Mouse (Mus musculus): ENCODE measurements around the gene Trib2. TPM values are rescaled to one million over a fixed set of nuclear protein-coding genes. Genes with fewer than 3 reads are reported as not detected.

The Trib2 gene
- total and polyA plus RNA-seq, 2 experiments from 2014 or later, result 95.2 to 150 TPM

DNA sequence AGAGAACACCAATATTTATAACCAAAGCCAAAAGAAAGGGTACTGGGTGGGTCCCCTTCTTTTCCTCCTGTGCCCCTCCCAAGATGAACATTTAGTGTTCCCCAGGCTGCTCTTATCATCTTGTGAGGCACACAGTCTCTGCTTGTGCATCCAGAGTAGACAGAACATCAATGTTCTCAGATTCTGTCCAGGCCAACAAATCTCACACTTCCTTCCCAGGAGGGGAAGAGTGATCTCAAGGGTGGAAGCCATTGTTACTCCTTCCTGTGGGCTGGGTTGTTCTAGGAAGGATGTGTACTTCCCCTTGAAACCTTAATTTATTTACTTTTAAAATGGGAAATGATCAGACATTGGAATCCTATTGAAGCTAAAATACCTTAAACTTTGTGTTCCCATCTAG, 39.7 kb downstream of the Trib2 start:
- Histone ChIP-seq H3K27ac (no peak overlapping the region), H3K4me3 (ENCODE audit: low read length) (no peak overlapping the region), H3K4me2 (ENCODE audit: low read depth, low read length) (no peak overlapping the region), H3K36me3 (ENCODE audit: insufficient read depth, low read length) (no peaks in the 10 kb centered on the region), H3K27me3 (ENCODE audit: insufficient read depth, low read length) (no peaks in the 10 kb centered on the region), H3K4me1 (ENCODE audit: insufficient read depth, low read length) (no peaks in the 10 kb centered on the region), H3K9ac (replicated peaks; ENCODE audit: low read length) (no peak overlapping the region), H3K9me3 (ENCODE audit: low read length) (no peaks in the 10 kb centered on the region)
- DNase-seq (ENCODE audit: low spot score) (no peak), ATAC-seq (no peak)
- no peak for TF ChIP-seq CTCF (IDR thresholded peaks at IDR 0.05; ENCODE audit: low read depth)

DNA sequence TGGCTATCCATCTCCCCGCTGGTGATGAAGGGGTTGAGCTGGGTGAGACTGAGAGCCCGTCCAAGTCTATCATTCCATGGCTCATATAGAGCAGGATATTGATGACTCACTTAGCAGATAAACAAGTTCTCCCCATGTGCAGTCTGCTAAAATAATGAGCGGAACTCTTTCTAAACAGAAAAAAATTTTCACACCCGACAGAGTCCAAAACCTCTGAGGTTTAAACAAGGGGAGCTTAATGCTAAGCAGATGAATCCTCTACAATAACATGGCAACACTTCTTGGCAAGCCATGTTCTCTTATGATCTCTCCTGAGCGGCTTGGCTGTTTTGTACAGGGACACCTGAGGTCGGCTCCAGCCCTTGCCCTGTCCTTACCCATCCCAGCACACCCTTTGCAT, 45.0 kb downstream of the Trib2 start:
- no peaks in the 10 kb centered on the region for H3K27me3 ChIP-seq (ENCODE audit: insufficient read depth, low read length)
- TF ChIP-seq CTCF (IDR thresholded peaks at IDR 0.05; ENCODE audit: low read depth), result no peak
- no peaks in the 10 kb centered on the region for H3K9me3 ChIP-seq (ENCODE audit: low read length)
- no peak overlapping the region for H3K4me3 ChIP-seq (ENCODE audit: low read length)
- DNase-seq (ENCODE audit: low spot score) (no peak), ATAC-seq (no peak)
- H3K4me2 ChIP-seq (ENCODE audit: low read depth, low read length), result no peak overlapping the region
- no peaks in the 10 kb centered on the region for H3K4me1 ChIP-seq (ENCODE audit: insufficient read depth, low read length)
- H3K36me3 ChIP-seq (ENCODE audit: insufficient read depth, low read length), result no peaks in the 10 kb centered on the region
- H3K9ac ChIP-seq (replicated peaks; ENCODE audit: low read length), result no peak overlapping the region
- no peak overlapping the region for H3K27ac ChIP-seq
- WGBS, result 68% methylated on average over 6 of the region's 6 CpGs

GRCm38 (mm10) chr12:15768536-15768935, 48.2 kb downstream of the Trib2 start:
- Histone ChIP-seq H3K36me3 (ENCODE audit: insufficient read depth, low read length) (no peaks in the 10 kb centered on the region), H3K9me3 (ENCODE audit: low read length) (no peaks in the 10 kb centered on the region), H3K9ac (replicated peaks; ENCODE audit: low read length) (no peak overlapping the region), H3K4me3 (ENCODE audit: low read length) (no peak overlapping the region), H3K27ac (no peak overlapping the region), H3K4me1 (ENCODE audit: insufficient read depth, low read length) (no peaks in the 10 kb centered on the region), H3K4me2 (ENCODE audit: low read depth, low read length) (no peak overlapping the region), H3K27me3 (ENCODE audit: insufficient read depth, low read length) (no peaks in the 10 kb centered on the region)
- no peak for TF ChIP-seq CTCF (IDR thresholded peaks at IDR 0.05; ENCODE audit: low read depth)
- DNase-seq (ENCODE audit: low spot score), result peak; percentile 17
- ATAC-seq, result no peak
- 63% methylated on average over 3 of the region's 3 CpGs for WGBS

- TF ChIP-seq CTCF (IDR thresholded peaks at IDR 0.05; ENCODE audit: low read depth), result no peak
- H3K9ac ChIP-seq (replicated peaks; ENCODE audit: low read length), result no peak overlapping the region
- 86% methylated on average over 12 of the region's 12 CpGs for WGBS
- no peak overlapping the region for H3K27ac ChIP-seq
- no peaks in the 10 kb centered on the region for H3K36me3 ChIP-seq (ENCODE audit: insufficient read depth, low read length)
- H3K4me2 ChIP-seq (ENCODE audit: low read depth, low read length), result no peak overlapping the region
- H3K4me1 ChIP-seq (ENCODE audit: insufficient read depth, low read length), result no peaks in the 10 kb centered on the region
- H3K9me3 ChIP-seq (ENCODE audit: low read length), result no peaks in the 10 kb centered on the region
- ATAC-seq (no peak), DNase-seq (ENCODE audit: low spot score) (no peak)
- no peak overlapping the region for H3K4me3 ChIP-seq (ENCODE audit: low read length)
- no peaks in the 10 kb centered on the region for H3K27me3 ChIP-seq (ENCODE audit: insufficient read depth, low read length)
Measured at GRCm38 (mm10) chr12:15765996-15766395, 50.7 kb downstream of the Trib2 start.

DNA sequence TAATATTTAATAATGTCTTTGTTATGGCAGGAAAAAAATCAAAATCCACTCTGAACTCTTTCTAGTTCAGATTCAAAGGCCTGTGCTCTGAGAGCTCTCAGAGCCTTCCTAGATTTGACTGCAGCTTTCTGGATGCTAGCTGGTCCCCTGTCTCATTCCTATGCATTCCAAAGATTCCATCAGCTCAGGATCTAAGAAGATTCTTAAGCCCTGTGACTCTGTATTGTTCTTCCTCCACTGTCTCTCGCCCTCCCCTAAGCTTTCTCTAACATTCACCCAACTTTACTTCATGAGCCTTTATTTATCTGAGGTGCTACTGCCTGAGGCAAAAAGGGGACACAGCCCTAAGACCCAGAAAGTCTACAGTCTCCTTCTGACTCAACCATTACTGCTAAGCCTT, 51.5 kb downstream of the Trib2 start:
- ATAC-seq, result no peak
- Histone ChIP-seq H3K27me3 (ENCODE audit: insufficient read depth, low read length) (no peaks in the 10 kb centered on the region), H3K36me3 (ENCODE audit: insufficient read depth, low read length) (no peaks in the 10 kb centered on the region), H3K27ac (no peak overlapping the region), H3K4me3 (ENCODE audit: low read length) (no peak overlapping the region), H3K9ac (replicated peaks; ENCODE audit: low read length) (no peak overlapping the region), H3K4me2 (ENCODE audit: low read depth, low read length) (no peak overlapping the region), H3K9me3 (ENCODE audit: low read length) (no peaks in the 10 kb centered on the region), H3K4me1 (ENCODE audit: insufficient read depth, low read length) (no peaks in the 10 kb centered on the region)
- TF ChIP-seq CTCF (IDR thresholded peaks at IDR 0.05; ENCODE audit: low read depth), result no peak
- WGBS, result 38% methylated on average over 1 of the region's 1 CpGs
- DNase-seq (ENCODE audit: low spot score), result no peak

DNA sequence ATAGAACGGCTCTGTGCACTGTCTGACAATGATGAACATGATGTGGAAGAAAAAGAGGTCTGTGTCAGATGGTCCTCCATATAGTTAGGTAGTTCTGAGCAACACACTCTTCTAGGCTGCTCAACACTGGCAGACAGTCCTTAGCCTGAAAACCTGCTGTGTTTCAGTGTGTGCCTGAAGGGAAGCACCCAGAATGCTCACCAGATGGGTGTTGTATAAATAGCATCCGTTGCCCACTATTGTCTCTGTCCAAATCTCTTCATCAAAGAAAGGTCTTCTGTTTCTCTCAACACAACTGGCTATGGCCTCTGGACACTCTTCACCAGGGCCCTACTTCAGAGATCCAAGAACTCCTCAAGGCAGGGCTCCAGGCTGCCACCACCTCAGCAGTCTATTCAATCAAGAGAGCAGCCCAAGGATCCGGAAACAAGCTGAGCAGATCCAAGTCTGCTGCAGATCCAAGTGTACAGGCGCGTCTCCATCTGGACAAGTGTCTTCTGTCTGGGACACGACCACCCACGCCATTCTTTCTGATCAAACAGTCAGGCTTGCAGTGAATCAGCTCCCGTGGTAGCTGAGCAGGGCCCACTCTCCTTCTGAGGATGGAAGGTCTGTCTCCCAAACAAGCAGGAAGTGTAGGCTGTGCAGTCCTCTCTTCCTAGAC, 55.1 kb downstream of the Trib2 start:
- DNase-seq (ENCODE audit: low spot score), result no peak

GRCm38 (mm10) chr12:15760684-15761083, 56.0 kb downstream of the Trib2 start:
- no peak for TF ChIP-seq CTCF (IDR thresholded peaks at IDR 0.05; ENCODE audit: low read depth)
- WGBS, result 82% methylated on average over 4 of the region's 4 CpGs
- no peak for ATAC-seq

More for the DNA sequence above, 55.1 kb downstream of the Trib2 start:
- H3K27me3 ChIP-seq (ENCODE audit: insufficient read depth, low read length), result no peaks in the 10 kb centered on the region
- no peaks in the 10 kb centered on the region for H3K36me3 ChIP-seq (ENCODE audit: insufficient read depth, low read length)
- no peak for TF ChIP-seq CTCF (IDR thresholded peaks at IDR 0.05; ENCODE audit: low read depth)
- ATAC-seq, result no peak
- H3K4me1 ChIP-seq (ENCODE audit: insufficient read depth, low read length), result no peaks in the 10 kb centered on the region
- H3K9me3 ChIP-seq (ENCODE audit: low read length), result no peaks in the 10 kb centered on the region
- WGBS, result 87% methylated on average over 8 of the region's 8 CpGs
- no peak overlapping the region for H3K9ac ChIP-seq (replicated peaks; ENCODE audit: low read length)
- no peak overlapping the region for H3K4me2 ChIP-seq (ENCODE audit: low read depth, low read length)
- no peak overlapping the region for H3K27ac ChIP-seq
- H3K4me3 ChIP-seq (ENCODE audit: low read length), result no peak overlapping the region

More at GRCm38 (mm10) chr12:15760684-15761083, 56.0 kb downstream of the Trib2 start:
- H3K4me3 ChIP-seq (ENCODE audit: low read length), result no peak overlapping the region
- H3K36me3 ChIP-seq (ENCODE audit: insufficient read depth, low read length), result no peaks in the 10 kb centered on the region
- DNase-seq (ENCODE audit: low spot score), result no peak
- H3K27ac ChIP-seq, result no peak overlapping the region
- no peaks in the 10 kb centered on the region for H3K27me3 ChIP-seq (ENCODE audit: insufficient read depth, low read length)
- H3K4me1 ChIP-seq (ENCODE audit: insufficient read depth, low read length), result no peaks in the 10 kb centered on the region
- no peak overlapping the region for H3K9ac ChIP-seq (replicated peaks; ENCODE audit: low read length)
- H3K4me2 ChIP-seq (ENCODE audit: low read depth, low read length), result no peak overlapping the region
- H3K9me3 ChIP-seq (ENCODE audit: low read length), result no peaks in the 10 kb centered on the region
